Mouse (Mus musculus) intestine, postnatal 0 days (tissue): ENCODE measurements around the gene Pappa2. TPM values are rescaled to one million over a fixed set of nuclear protein-coding genes. Genes with fewer than 3 reads are reported as not detected.

ENCODE experiments used
- ATAC-seq: fragments of 200-750 bp; cut with Nextera tagmentation; 2 replicates; pipeline ENCODE4 v1.8.0; 2017; ENCODE audit warnings: mild to moderate bottlenecking, moderate TSS enrichment, moderate library complexity
- H3K27ac ChIP-seq: fragments of 300-500 bp; sonication (generic); 2 replicates; pipeline ENCODE4 v1.5.1; 2014; ENCODE audit warnings: mild to moderate bottlenecking, low read depth, low read length, moderate library complexity
- H3K27me3 ChIP-seq: fragments of 300-500 bp; sonication (generic); replicated peaks from 2 replicates; pipeline ENCODE4 v1.6.1; 2014; ENCODE audit warnings: low read length, mixed read lengths; ENCODE audit not compliant: control insufficient read depth, insufficient read depth
- H3K36me3 ChIP-seq: fragments of 300-500 bp; sonication (generic); 2 replicates; pipeline ENCODE4 v1.6.1; 2014; ENCODE audit warnings: mild to moderate bottlenecking, moderate library complexity; ENCODE audit not compliant: control insufficient read depth, insufficient read depth
- H3K4me1 ChIP-seq: fragments of 300-500 bp; sonication (generic); replicated peaks from 2 replicates; pipeline ENCODE4 v1.6.1; 2014; ENCODE audit warnings: antibody characterized with exemption, low read length, mixed read lengths; ENCODE audit not compliant: control insufficient read depth, insufficient read depth
- H3K4me2 ChIP-seq: fragments of 300-500 bp; sonication (generic); replicated peaks from 2 replicates; pipeline ENCODE4 v1.6.1; 2014; ENCODE audit warnings: low read depth, mild to moderate bottlenecking, moderate library complexity
- H3K4me3 ChIP-seq: fragments of 300-500 bp; sonication (generic); 2 replicates; pipeline ENCODE4 v1.5.1; 2014; ENCODE audit warnings: low read depth, low read length
- H3K9ac ChIP-seq: fragments of 300-500 bp; sonication (generic); 2 replicates; pipeline ENCODE4 v1.6.1; 2014; ENCODE audit warnings: mild to moderate bottlenecking, low read depth, low read length
- H3K9me3 ChIP-seq: fragments of 300-500 bp; sonication (generic); 2 replicates; pipeline ENCODE4 v1.6.1; 2016; ENCODE audit warnings: mixed run types; ENCODE audit not compliant: control insufficient read depth
- CTCF ChIP-seq: sonication (generic); IDR thresholded peaks from 2 replicates; pipeline ENCODE4 v1.5.1; 2016; ENCODE audit warnings: low read depth, mild to moderate bottlenecking, control low read depth, antibody characterized with exemption, moderate library complexity
- WGBS: fragments of 180-500 bp; shearing (Covaris S2); extraction: QIAGEN DNeasy Blood & Tissue Kit; methylation state at CpG from one replicate; pipeline ENCODE4 v1.1.7; 2014; 5-methylcytosine and 5-hydroxymethylcytosine counted together
- polyA plus RNA-seq: library from polyadenylated mRNA; unstranded; fragments of >200 nt; fragmentation: Nextera tagmentation; extraction: Ambion mirVana; gene quantifications from 2 replicates; pipeline ENCODE4 v1.2.1, GENCODE M21; 2015

Gene Pappa2
- polyA plus RNA-seq, 1 experiment from 2014 or later, result 0.33 TPM

DNA sequence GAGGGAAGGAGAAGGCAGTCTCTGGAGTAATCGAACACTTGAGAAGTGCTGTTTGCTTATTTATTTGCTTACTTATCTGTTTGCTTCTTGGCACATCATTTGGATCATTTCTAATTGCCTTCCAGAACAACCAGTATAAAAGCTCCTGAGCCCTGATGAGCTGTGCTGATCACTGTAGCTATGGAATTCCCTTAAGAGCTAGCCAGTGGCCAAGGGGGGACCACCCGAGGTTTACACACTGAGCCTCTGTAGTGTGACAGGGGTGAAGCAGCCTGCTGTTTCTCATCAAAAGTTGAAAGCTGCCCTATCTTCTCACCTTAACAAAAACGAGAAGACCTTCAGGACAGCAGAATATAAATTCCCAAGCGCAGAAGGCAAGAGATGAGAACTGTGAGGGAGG, 35.4 kb downstream of the Pappa2 start:
- Histone ChIP-seq H3K9ac (no peak overlapping the region), H3K4me3 (no peak overlapping the region), H3K36me3 (no peaks in the 10 kb centered on the region), H3K27ac (no peak overlapping the region), H3K9me3 (no peaks in the 10 kb centered on the region), H3K27me3 (no peaks in the 10 kb centered on the region), H3K4me2 (no peak overlapping the region), H3K4me1 (no peaks in the 10 kb centered on the region)
- TF ChIP-seq CTCF, result no peak
- 57% methylated on average over 4 of the region's 4 CpGs for WGBS
- no peak for ATAC-seq

DNA sequence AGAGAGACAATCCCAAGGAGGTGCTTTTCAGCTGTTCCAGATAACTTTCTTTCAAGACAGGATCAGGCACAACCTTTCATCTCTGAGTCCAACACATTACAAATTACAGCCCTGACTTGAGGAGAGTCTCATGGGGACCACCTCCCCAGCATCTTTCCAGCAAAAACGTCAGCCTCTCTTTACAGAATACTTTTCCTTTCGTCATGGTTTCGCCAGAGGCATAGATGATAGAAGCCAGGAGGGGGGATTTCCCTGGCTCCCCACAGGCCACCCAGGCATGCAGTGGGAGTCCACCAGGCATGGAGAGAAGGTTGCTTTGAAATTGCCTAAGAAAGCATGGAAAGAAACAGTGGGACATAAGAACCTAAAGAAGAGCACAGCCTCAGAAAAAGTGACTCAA, 37.4 kb downstream of the Pappa2 start:
- Histone ChIP-seq H3K27me3 (no peaks in the 10 kb centered on the region), H3K4me2 (no peak overlapping the region), H3K4me1 (no peaks in the 10 kb centered on the region), H3K9ac (no peak overlapping the region), H3K36me3 (no peaks in the 10 kb centered on the region), H3K4me3 (no peak overlapping the region), H3K27ac (no peak overlapping the region), H3K9me3 (no peaks in the 10 kb centered on the region)
- 62% methylated on average over 3 of the region's 3 CpGs for WGBS
- ATAC-seq, result no peak
- no peak for TF ChIP-seq CTCF

DNA sequence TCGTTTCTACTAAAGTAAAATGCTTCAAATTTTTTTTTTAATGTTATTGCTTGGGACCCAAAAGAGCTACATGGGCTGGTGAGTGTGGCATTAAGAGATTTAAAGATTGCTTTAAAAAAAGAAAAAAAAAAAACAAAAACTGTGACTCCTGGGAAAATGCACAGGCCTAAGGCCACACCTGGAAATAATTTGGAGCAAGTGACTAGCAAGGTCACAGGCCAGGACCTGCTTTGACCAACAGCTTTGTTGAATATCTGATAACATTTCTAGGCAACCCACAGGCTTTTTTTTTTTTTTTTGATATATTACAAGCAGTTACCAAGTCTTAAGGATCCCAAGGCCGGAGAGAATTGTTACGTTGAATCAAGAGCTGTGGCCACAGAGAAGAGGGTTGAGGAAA, 39.3 kb downstream of the Pappa2 start:
- no peaks in the 10 kb centered on the region for H3K9me3 ChIP-seq
- no peak overlapping the region for H3K9ac ChIP-seq
- H3K4me1 ChIP-seq, result no peaks in the 10 kb centered on the region
- H3K4me3 ChIP-seq, result no peak overlapping the region
- H3K4me2 ChIP-seq, result no peak overlapping the region
- H3K27me3 ChIP-seq, result no peaks in the 10 kb centered on the region
- no peak for ATAC-seq
- H3K27ac ChIP-seq, result no peak overlapping the region
- H3K36me3 ChIP-seq, result no peaks in the 10 kb centered on the region
- TF ChIP-seq CTCF, result no peak
- 67% methylated on average over 3 of the region's 3 CpGs for WGBS

DNA sequence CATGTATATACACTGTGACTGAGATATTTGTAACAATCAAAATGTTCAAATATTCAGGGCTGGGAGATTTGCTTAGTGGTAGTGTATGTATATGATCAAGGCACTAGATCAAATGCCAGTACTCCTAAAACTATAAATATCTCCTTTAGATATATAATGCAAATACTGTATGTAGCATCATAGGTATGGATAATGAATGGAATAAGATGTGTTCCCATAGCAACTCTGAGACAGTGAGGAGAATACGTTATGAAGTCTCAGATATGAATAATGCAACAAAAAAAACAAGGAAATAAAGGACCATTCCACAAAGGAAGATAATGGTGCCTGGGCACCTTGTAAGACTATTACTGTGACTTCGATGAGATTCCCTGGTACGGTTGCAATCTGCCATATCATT, 45.8 kb downstream of the Pappa2 start:
- H3K36me3 ChIP-seq, result no peaks in the 10 kb centered on the region
- H3K27me3 ChIP-seq, result no peaks in the 10 kb centered on the region
- no peaks in the 10 kb centered on the region for H3K4me1 ChIP-seq
- ATAC-seq, result no peak
- H3K9ac ChIP-seq, result no peak overlapping the region
- H3K27ac ChIP-seq, result no peak overlapping the region
- no peaks in the 10 kb centered on the region for H3K9me3 ChIP-seq
- 88% methylated on average over 3 of the region's 3 CpGs for WGBS
- no peak overlapping the region for H3K4me2 ChIP-seq
- no peak overlapping the region for H3K4me3 ChIP-seq
- TF ChIP-seq CTCF, result no peak

DNA sequence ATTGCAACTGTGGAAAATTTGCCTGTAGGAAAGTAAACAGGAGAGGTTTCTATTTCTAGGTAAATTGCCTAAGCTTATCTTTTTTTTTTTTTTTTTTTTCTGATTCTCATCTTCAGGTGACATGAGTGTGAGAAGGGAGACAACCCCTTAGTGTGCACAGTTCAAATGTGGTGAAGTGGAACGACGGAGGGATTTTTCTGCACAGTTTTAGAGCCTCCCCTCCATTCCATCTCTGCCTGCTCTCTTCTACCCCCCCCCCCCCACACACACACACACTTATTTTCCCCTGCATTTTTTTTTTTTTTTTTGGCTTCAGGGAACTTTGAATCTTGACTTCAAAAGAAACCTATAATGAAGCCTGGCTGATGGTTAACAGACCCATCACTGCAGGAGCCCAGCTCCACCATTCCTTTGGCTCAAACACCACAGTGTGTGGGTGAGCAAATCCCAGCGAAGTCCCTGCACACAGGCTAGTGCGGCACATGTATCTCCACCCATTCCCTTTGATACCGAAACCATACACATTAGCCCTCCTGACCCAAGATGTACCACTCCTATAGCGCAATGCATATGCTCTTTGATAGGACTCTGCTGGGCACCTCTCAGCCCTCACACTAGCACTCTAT, 49.0 kb downstream of the Pappa2 start:
- Histone ChIP-seq H3K27ac (no peak overlapping the region), H3K4me2 (no peak overlapping the region), H3K9ac (no peak overlapping the region), H3K4me3 (no peak overlapping the region), H3K4me1 (no peaks in the 10 kb centered on the region), H3K9me3 (no peaks in the 10 kb centered on the region), H3K36me3 (no peaks in the 10 kb centered on the region), H3K27me3 (no peaks in the 10 kb centered on the region)
- no peak for ATAC-seq
- TF ChIP-seq CTCF, result no peak
- whole genome bisulfite sequencing, result 60% methylated on average over 6 of the region's 6 CpGs

DNA sequence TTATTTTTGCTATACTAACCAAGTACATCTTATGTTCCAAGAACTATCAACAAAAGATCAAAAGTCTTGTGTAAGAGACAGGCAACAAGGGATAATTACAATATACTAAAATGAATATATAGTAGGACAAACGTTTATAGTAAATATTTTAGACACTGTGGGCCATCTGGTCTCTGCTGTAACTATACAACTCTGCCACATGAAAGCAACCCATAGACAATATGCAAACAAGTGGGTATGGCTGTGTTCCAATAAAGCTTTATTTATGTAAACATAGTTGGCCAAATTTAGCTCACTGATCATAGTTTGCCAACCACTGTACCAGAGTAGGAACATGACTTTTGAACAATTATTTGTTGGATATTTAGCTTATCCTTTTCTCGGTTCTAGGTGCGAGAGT, 50.9 kb downstream of the Pappa2 start:
- Histone ChIP-seq H3K4me2 (no peak overlapping the region), H3K4me3 (no peak overlapping the region), H3K4me1 (no peaks in the 10 kb centered on the region), H3K27ac (no peak overlapping the region), H3K27me3 (no peaks in the 10 kb centered on the region), H3K9ac (no peak overlapping the region), H3K9me3 (no peaks in the 10 kb centered on the region), H3K36me3 (no peaks in the 10 kb centered on the region)
- ATAC-seq, result no peak
- TF ChIP-seq CTCF, result no peak
- 64% methylated on average over 3 of the region's 3 CpGs for WGBS

DNA sequence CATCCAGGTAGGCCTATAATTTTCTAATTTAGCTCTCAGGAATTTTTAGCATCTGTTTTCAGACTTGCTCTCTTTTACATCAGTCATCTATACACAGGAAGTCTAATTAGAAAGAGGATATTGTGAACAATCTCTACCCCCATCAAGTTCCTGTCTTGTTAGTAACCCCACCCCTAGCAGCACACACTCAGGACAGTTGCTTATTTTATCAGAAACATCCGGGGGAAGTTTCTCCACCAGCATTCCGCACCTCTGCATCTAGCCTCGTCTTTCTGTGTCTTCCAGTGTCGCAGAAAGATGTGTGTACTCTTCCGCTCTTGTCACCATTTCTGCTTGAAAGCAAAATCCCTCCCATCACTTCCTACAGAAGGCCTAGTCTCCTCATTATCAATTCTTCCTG, 59.8 kb downstream of the Pappa2 start:
- Histone ChIP-seq H3K9ac (no peak overlapping the region), H3K36me3 (no peaks in the 10 kb centered on the region), H3K4me3 (no peak overlapping the region), H3K27me3 (no peaks in the 10 kb centered on the region), H3K27ac (no peak overlapping the region), H3K9me3 (no peaks in the 10 kb centered on the region), H3K4me1 (no peaks in the 10 kb centered on the region), H3K4me2 (no peak overlapping the region)
- ATAC-seq, result no peak
- 66% methylated on average over 5 of the region's 5 CpGs for WGBS
- TF ChIP-seq CTCF, result no peak
